Mouse (Mus musculus) stomach, embryonic 14.5 days (tissue): ENCODE data around the gene Astn2. TPM values are rescaled to one million over a fixed set of nuclear protein-coding genes. Genes with fewer than 3 reads are reported as not detected.

Experiments
- ATAC-seq: fragments of 200-750 bp; cut with Nextera tagmentation; 2 replicates; pipeline ENCODE4 v1.8.0; 2017; ENCODE audit warnings: low read depth, moderate TSS enrichment; ENCODE audit not compliant: insufficient number of reproducible peaks, insufficient read depth, low FRiP score
- H3K27ac ChIP-seq: fragments of 300-500 bp; sonication (generic); 2 replicates; pipeline ENCODE4 v1.5.1; 2014; ENCODE audit warnings: mild to moderate bottlenecking, low read length, moderate library complexity, mixed read lengths
- H3K27me3 ChIP-seq: fragments of 300-500 bp; sonication (generic); 2 replicates; pipeline ENCODE4 v1.6.1; 2014; ENCODE audit warnings: low read length, control low read depth, mixed read lengths; ENCODE audit not compliant: control insufficient read depth, insufficient read depth
- H3K36me3 ChIP-seq: fragments of 300-500 bp; sonication (generic); 2 replicates; pipeline ENCODE4 v1.6.1; 2014; ENCODE audit warnings: mild to moderate bottlenecking, control low read depth, low read length, moderate library complexity, mixed read lengths; ENCODE audit not compliant: control insufficient read depth, insufficient read depth
- H3K4me1 ChIP-seq: fragments of 300-500 bp; sonication (generic); 2 replicates; pipeline ENCODE4 v1.6.1; 2014; ENCODE audit warnings: low read length, control low read depth, mixed read lengths; ENCODE audit not compliant: control insufficient read depth, insufficient read depth
- H3K4me2 ChIP-seq: fragments of 300-500 bp; sonication (generic); replicated peaks from 2 replicates; pipeline ENCODE4 v1.6.1; 2014; ENCODE audit warnings: low read depth, low read length, control low read depth
- H3K4me3 ChIP-seq: fragments of 300-500 bp; sonication (generic); 2 replicates; pipeline ENCODE4 v1.5.1; 2014; ENCODE audit warnings: low read depth, low read length, control low read depth
- H3K9ac ChIP-seq: fragments of 300-500 bp; sonication (generic); replicated peaks from 2 replicates; pipeline ENCODE4 v1.6.1; 2014; ENCODE audit warnings: low read depth, mild to moderate bottlenecking, control low read depth, low read length, moderate library complexity, mixed read lengths
- H3K9me3 ChIP-seq: fragments of 300-500 bp; sonication (generic); 2 replicates; pipeline ENCODE4 v1.6.1; 2016; ENCODE audit warnings: low read depth, low read length, control low read depth; ENCODE audit not compliant: control insufficient read depth
- WGBS: fragments of 180-500 bp; shearing (Covaris S2); extraction: QIAGEN DNeasy Blood & Tissue Kit; methylation state at CpG from one replicate; pipeline ENCODE4 v1.1.7; 2014; 5-methylcytosine and 5-hydroxymethylcytosine counted together
- polyA plus RNA-seq: library from polyadenylated mRNA; unstranded; fragments of >200 nt; fragmentation: Nextera tagmentation; extraction: Ambion mirVana; gene quantifications from 2 replicates; pipeline ENCODE4 v1.2.1, GENCODE M21; 2014

Gene Astn2
- polyA plus RNA-seq, 1 experiment from 2014 or later, result 0.64 TPM

GRCm38 (mm10) chr4:66302686-66303310 lies 101.6 kb downstream of the Astn2 start:
- Histone ChIP-seq H3K4me3 (no peak overlapping the region), H3K4me1 (no peaks in the 10 kb centered on the region), H3K27me3 (no peaks in the 10 kb centered on the region), H3K9ac (no peak overlapping the region), H3K9me3 (no peaks in the 10 kb centered on the region), H3K4me2 (no peak overlapping the region), H3K36me3 (no peaks in the 10 kb centered on the region), H3K27ac (no peak overlapping the region)
- WGBS, result 68% methylated on average over 7 of the region's 7 CpGs
- ATAC-seq, result no peak

DNA sequence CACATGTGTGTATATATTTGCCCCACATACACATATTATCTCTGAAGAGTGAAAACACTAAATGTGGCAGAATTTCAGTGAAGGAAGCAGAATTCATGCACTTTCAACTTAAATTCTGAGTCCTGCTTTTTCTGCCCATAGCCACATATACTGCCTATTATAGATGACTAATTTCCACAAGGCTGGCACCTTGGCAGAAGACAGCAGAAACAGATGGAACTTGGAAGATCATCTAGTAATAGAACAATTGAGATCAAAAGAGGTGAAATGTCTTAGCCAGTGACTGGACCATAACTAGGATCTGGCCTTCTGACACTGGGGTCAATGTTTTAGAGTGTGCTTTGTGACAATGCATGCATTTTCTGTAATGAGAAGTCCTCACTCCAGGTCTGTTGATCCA lies 119.4 kb downstream of the Astn2 start:
- Histone ChIP-seq H3K9ac (no peak overlapping the region), H3K4me1 (no peaks in the 10 kb centered on the region), H3K9me3 (no peaks in the 10 kb centered on the region), H3K27ac (no peak overlapping the region), H3K27me3 (no peaks in the 10 kb centered on the region), H3K4me2 (no peak overlapping the region), H3K36me3 (no peaks in the 10 kb centered on the region), H3K4me3 (no peak overlapping the region)
- no peak for ATAC-seq

DNA sequence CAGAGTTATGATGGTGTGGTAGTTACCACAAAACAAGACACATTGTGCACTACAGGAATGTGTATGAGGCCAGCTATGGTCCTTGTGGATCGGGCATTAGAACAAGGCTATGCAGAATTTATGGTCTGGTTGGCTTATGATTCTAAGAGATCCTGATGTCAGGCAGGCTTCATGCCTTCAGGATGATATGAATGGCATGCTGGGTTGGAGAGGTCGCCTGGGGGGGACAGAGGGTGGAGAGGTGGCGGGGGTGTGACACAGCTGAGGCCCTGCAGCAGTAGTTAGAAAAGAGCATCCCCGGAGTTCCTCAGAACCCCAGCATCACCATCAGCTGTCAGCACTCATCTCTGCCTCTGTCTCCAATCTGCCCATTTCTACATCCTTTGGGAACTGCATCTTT lies 128.3 kb downstream of the Astn2 start:
- Histone ChIP-seq H3K4me1 (no peaks in the 10 kb centered on the region), H3K4me2 (no peak overlapping the region), H3K36me3 (no peaks in the 10 kb centered on the region), H3K9ac (no peak overlapping the region), H3K9me3 (no peaks in the 10 kb centered on the region), H3K4me3 (no peak overlapping the region), H3K27me3 (no peaks in the 10 kb centered on the region), H3K27ac (no peak overlapping the region)
- WGBS, result 70% methylated on average over 4 of the region's 4 CpGs
- no peak for ATAC-seq

DNA sequence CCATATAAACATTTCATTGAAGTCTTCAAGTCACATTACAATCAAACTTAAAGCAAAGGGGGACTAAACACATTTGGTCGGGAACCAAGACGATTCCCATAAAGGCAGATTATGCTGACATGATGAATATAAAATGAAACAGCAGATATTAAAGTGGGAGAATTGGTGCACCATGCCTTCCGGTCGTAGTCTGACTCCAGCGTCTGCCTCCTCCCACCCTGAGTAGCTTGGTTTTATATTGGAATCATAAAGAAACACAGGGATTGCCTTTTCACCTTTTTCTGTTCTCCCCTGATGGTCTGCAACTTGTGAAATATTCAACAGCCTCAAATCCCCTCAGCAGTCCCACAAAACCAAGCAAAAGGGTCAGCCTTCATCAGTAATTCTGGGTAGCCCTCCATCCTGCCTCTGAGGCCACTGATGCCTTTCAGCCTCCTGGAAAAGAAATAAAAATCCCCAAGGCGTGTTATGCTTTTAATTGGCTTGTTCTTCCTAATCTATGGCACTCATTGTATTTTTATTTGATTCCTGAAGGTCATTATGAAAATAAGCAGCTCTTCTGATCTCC lies 132.8 kb downstream of the Astn2 start:
- 73% methylated on average over 6 of the region's 6 CpGs for WGBS
- no peak for ATAC-seq

GRCm38 (mm10) chr4:66264031-66264430 lies 140.4 kb downstream of the Astn2 start:
- H3K9ac ChIP-seq, result no peak overlapping the region
- H3K9me3 ChIP-seq, result no peaks in the 10 kb centered on the region
- no peak overlapping the region for H3K4me3 ChIP-seq
- no peaks in the 10 kb centered on the region for H3K27me3 ChIP-seq
- no peak overlapping the region for H3K27ac ChIP-seq
- 83% methylated on average over 4 of the region's 4 CpGs for WGBS
- no peak for ATAC-seq
- H3K4me1 ChIP-seq, result no peaks in the 10 kb centered on the region
- H3K4me2 ChIP-seq, result no peak overlapping the region
- no peaks in the 10 kb centered on the region for H3K36me3 ChIP-seq

More for the DNA sequence above, 132.8 kb downstream of the Astn2 start:
- Histone ChIP-seq H3K4me2 (no peak overlapping the region), H3K4me3 (no peak overlapping the region), H3K27ac (no peak overlapping the region), H3K27me3 (no peaks in the 10 kb centered on the region), H3K9me3 (no peaks in the 10 kb centered on the region), H3K4me1 (no peaks in the 10 kb centered on the region), H3K36me3 (no peaks in the 10 kb centered on the region), H3K9ac (no peak overlapping the region)

GRCm38 (mm10) chr4:66261276-66261675 lies 143.1 kb downstream of the Astn2 start:
- 82% methylated on average over 3 of the region's 3 CpGs for WGBS
- ATAC-seq, result no peak
- Histone ChIP-seq H3K9me3 (no peaks in the 10 kb centered on the region), H3K4me3 (no peak overlapping the region), H3K27me3 (no peaks in the 10 kb centered on the region), H3K4me2 (no peak overlapping the region), H3K36me3 (no peaks in the 10 kb centered on the region), H3K27ac (no peak overlapping the region), H3K4me1 (no peaks in the 10 kb centered on the region), H3K9ac (no peak overlapping the region)

- Histone ChIP-seq H3K27ac (no peak overlapping the region), H3K9ac (no peak overlapping the region), H3K4me1 (no peaks in the 10 kb centered on the region), H3K9me3 (no peaks in the 10 kb centered on the region), H3K4me2 (no peak overlapping the region), H3K4me3 (no peak overlapping the region), H3K27me3 (no peaks in the 10 kb centered on the region), H3K36me3 (no peaks in the 10 kb centered on the region)
- 71% methylated on average over 2 of the region's 2 CpGs for WGBS
- ATAC-seq, result no peak
These were observed 145.5 kb downstream of the Astn2 start for GRCm38 (mm10) chr4:66258905-66259304.

GRCm38 (mm10) chr4:66254695-66255492 lies 149.5 kb downstream of the Astn2 start:
- H3K27ac ChIP-seq, result no peak overlapping the region
- 75% methylated on average over 4 of the region's 4 CpGs for WGBS
- no peaks in the 10 kb centered on the region for H3K9me3 ChIP-seq
- no peak overlapping the region for H3K4me3 ChIP-seq
- no peak overlapping the region for H3K4me2 ChIP-seq
- no peaks in the 10 kb centered on the region for H3K4me1 ChIP-seq
- no peaks in the 10 kb centered on the region for H3K36me3 ChIP-seq
- no peak overlapping the region for H3K9ac ChIP-seq
- ATAC-seq, result no peak
- no peaks in the 10 kb centered on the region for H3K27me3 ChIP-seq
